Mouse (Mus musculus) C2C12 (cell line): ENCODE results near the gene Gm20388.

Source experiments
- CTCF ChIP-seq: IDR thresholded peaks from one replicate; pipeline ENCODE4 v1.5.1; 2011; ENCODE audit not compliant: control insufficient read depth, insufficient read depth, insufficient read length
- MYOG ChIP-seq: IDR thresholded peaks from one replicate; pipeline ENCODE4 v1.6.1; 2011; ENCODE audit not compliant: control insufficient read depth, insufficient read length; ENCODE audit errors: extremely low read depth

DNA sequence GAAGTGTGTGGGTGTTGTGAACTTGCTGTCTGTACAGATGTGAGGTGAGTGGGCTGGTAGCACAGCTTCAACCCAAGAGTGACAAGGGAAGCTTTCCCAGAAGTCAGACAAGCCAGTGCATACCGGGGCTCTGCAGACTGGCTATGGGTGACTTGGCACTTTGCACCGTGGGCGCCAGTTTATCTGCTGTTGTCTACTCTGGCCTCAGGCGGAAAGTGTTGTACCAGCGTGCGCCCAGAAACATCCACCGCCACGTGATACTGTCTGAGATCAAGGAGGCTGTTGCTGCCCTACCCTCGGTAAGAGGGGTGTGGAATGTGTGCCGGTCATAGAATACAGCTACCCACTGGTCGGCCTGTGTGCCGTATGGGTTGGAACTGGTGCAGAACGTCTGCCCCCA is 3487.7 kb downstream of the Gm20388 start:
- TF ChIP-seq MYOG (no peak), CTCF (no peak)
